Mouse (Mus musculus) layer of hippocampus, adult 6 months (tissue): Measurements from ENCODE around the gene Rnf41. TPM values are rescaled to one million over a fixed set of nuclear protein-coding genes. Genes with fewer than 3 reads are reported as not detected.

Source experiments
- long read RNA-seq, 2 experiments: library from polyadenylated mRNA; unstranded; transcript quantifications; one replicate each; pipeline ENCODE4 v2.0.0; 2019 to 2020
- microRNA-seq: library from miRNA; unstranded; fragments of <30 nt; microRNA quantifications from one replicate; pipeline ENCODE4 v1.2.0, GENCODE M21; 2020
- polyA plus RNA-seq: library from polyadenylated mRNA; unstranded; fragments of <200 nt; fragmentation: Nextera tagmentation; gene quantifications from 2 replicates; pipeline ENCODE4 v1.2.3, GENCODE M21; 2021

Gene Rnf41
- polyA plus RNA-seq: 66.3 and 69.8 TPM in 2 replicates
- long read RNA-seq, experiment 1, transcript Rnf41-203 (6 exons, 1,984 nt): minor isoform, 21 of 125 reads
- long read RNA-seq, experiment 1, transcript Rnf41-201 (7 exons, 3,144 nt): major isoform, 61 of 125 reads
- long read RNA-seq, experiment 1, partial matches to known transcripts: 37 of 125 reads
- long read RNA-seq, experiment 1, other reads (novel, unspliced or antisense): 6 of 125 reads
- long read RNA-seq, experiment 2, transcript Rnf41-201 (7 exons, 3,144 nt): major isoform, 256 of 369 reads
- long read RNA-seq, experiment 2, transcript Rnf41-203 (6 exons, 1,984 nt): minor isoform, 53 of 369 reads
- long read RNA-seq, experiment 2, partial matches to known transcripts: 32 of 369 reads
- long read RNA-seq, experiment 2, other reads (novel, unspliced or antisense): 27 of 369 reads

GRCm38 (mm10) chr10:128411211-128412054 is at the start of gene Rnf41, which contains the start of gene Nabp2:
Gene Rnf41, plus strand, starts transcription at chr10:128411657.
Gene Nabp2, minus strand, starts transcription at chr10:128411492.

GRCm38 (mm10) chr10:128368402-128369217 is 42.8 kb upstream of the Rnf41 start, which contains the start of gene Coq10a:
Gene Coq10a, minus strand, starts transcription at chr10:128368997.

GRCm38 (mm10) chr10:128376455-128377211 is 34.8 kb upstream of the Rnf41 start, which contains the start of gene Ankrd52:
Gene Ankrd52, plus strand, starts transcription at chr10:128377115.

GRCm38 (mm10) chr10:128401056-128401455 is 10.4 kb upstream of the Rnf41 start, which contains the start of gene Slc39a5:
Gene Slc39a5, minus strand, starts transcription at chr10:128401229.

GRCm38 (mm10) chr10:128458719-128459408 is 47.4 kb downstream of the Rnf41 start, which contains the start of gene Smarcc2:
Gene Smarcc2, plus strand, starts transcription at chr10:128459248.

Small RNAs within 50 kb of the gene (microRNA-seq; reads per million reads assigned to microRNA genes)
- not detected for gene Gm25361
- not detected for gene Gm26308
- gene Mir6914: 0.64 reads per million
- 5.6 reads per million, percentile 20 among the genes with 10 or more reads in this experiment for gene Mir6915
- gene Mir8105: 0.64 reads per million

Other genes with a start within 250 kb of the Rnf41 start
- 2.6 and 2.7 TPM in 2 replicates for gene Rbms2, start 231.4 kb upstream of the Rnf41 start, polyA plus RNA-seq
- 10.9 and 11.5 TPM in 2 replicates for gene Gls2, start 217.2 kb upstream of the Rnf41 start, polyA plus RNA-seq
- gene Spryd4, start 199.8 kb upstream of the Rnf41 start, polyA plus RNA-seq: 10.2 and 11.8 TPM in 2 replicates
- not detected in 2 replicates for gene Mip, start 185.8 kb upstream of the Rnf41 start, polyA plus RNA-seq
- gene Timeless, start 179.6 kb upstream of the Rnf41 start, polyA plus RNA-seq: 2.3 and 4.9 TPM in 2 replicates
- not detected in 2 replicates for gene Apon, start 157.6 kb upstream of the Rnf41 start, polyA plus RNA-seq
- gene Apof, start 143.0 kb upstream of the Rnf41 start, polyA plus RNA-seq: 0.11 TPM in 1 of 2 replicates, not detected in the other
- 4.5 and 5.5 TPM in 2 replicates for gene Stat2, start 141.1 kb upstream of the Rnf41 start, polyA plus RNA-seq
- not detected in 2 replicates for gene Il23a, start 112.9 kb upstream of the Rnf41 start, polyA plus RNA-seq
- gene Pan2, start 108.3 kb upstream of the Rnf41 start, polyA plus RNA-seq: 2.6 and 2.7 TPM in 2 replicates
- 155 and 167 TPM in 2 replicates for gene Cnpy2, start 89.2 kb upstream of the Rnf41 start, polyA plus RNA-seq
- gene Cs, start 73.9 kb upstream of the Rnf41 start, polyA plus RNA-seq: 210 and 229 TPM in 2 replicates
- 16.1 and 16.7 TPM in 2 replicates for gene Coq10a, start 42.7 kb upstream of the Rnf41 start, polyA plus RNA-seq
- gene Ankrd52, start 34.5 kb upstream of the Rnf41 start, polyA plus RNA-seq: 8.8 and 12.6 TPM in 2 replicates
- gene Slc39a5, start 10.4 kb upstream of the Rnf41 start, polyA plus RNA-seq: 0.06 and 0.18 TPM in 2 replicates
- gene Nabp2, start 165 bp upstream of the Rnf41 start, polyA plus RNA-seq: 107 and 127 TPM in 2 replicates
- 80.0 and 92.3 TPM in 2 replicates for gene Smarcc2, start 47.6 kb downstream of the Rnf41 start, polyA plus RNA-seq
- 843 and 993 TPM in 2 replicates for gene Myl6, start 82.5 kb downstream of the Rnf41 start, polyA plus RNA-seq
- 2.1 and 3.8 TPM in 2 replicates for gene Myl6b, start 87.0 kb downstream of the Rnf41 start, polyA plus RNA-seq
- 2.3 and 2.6 TPM in 2 replicates for gene Esyt1, start 114.2 kb downstream of the Rnf41 start, polyA plus RNA-seq
- gene Zc3h10, start 136.1 kb downstream of the Rnf41 start, polyA plus RNA-seq: 5.6 and 5.8 TPM in 2 replicates
- 6,437 and 7,138 TPM in 2 replicates for gene Rpl41, start 137.6 kb downstream of the Rnf41 start, polyA plus RNA-seq
- gene Pa2g4, start 154.3 kb downstream of the Rnf41 start, polyA plus RNA-seq: 50.7 TPM in 2 replicates
- gene Erbb3, start 178.0 kb downstream of the Rnf41 start, polyA plus RNA-seq: 1.3 and 1.5 TPM in 2 replicates
- gene Rps26, start 215.1 kb downstream of the Rnf41 start, polyA plus RNA-seq: 1,260 and 1,337 TPM in 2 replicates
- gene Ikzf4, start 234.3 kb downstream of the Rnf41 start, polyA plus RNA-seq: 3.5 and 4.4 TPM in 2 replicates